Mouse (Mus musculus) hindbrain, postnatal 0 days (tissue): Measurements from ENCODE around the gene Smarca4. TPM values are rescaled to one million over a fixed set of nuclear protein-coding genes. Genes with fewer than 3 reads are reported as not detected.
A peak's percentile ranks its signal among the peaks of the same experiment; 100 is the strongest.
"Not testable (repeated sequence)": the region's sequence is repeated elsewhere in the genome, so short reads cannot be mapped to it uniquely, and the experiment has no call there.

Experiments used
- ATAC-seq: fragments of 200-750 bp; cut with Nextera tagmentation; 2 replicates; pipeline ENCODE4 v1.8.0; 2017; ENCODE audit warnings: mild to moderate bottlenecking, moderate TSS enrichment, moderate library complexity
- DNase-seq: peaks from one replicate; pipeline ENCODE4 v3.0.0-alpha.2; 2015; ENCODE audit warnings: low spot score
- H3K27ac ChIP-seq: fragments of 300-500 bp; sonication (generic); 2 replicates; pipeline ENCODE4 v1.5.1; 2014; ENCODE audit warnings: mild to moderate bottlenecking
- H3K27me3 ChIP-seq: fragments of 300-500 bp; sonication (generic); 2 replicates; pipeline ENCODE4 v1.6.1; 2014; ENCODE audit warnings: low read length, mixed read lengths; ENCODE audit not compliant: insufficient read depth
- H3K36me3 ChIP-seq: fragments of 300-500 bp; sonication (generic); 2 replicates; pipeline ENCODE4 v1.6.1; 2014; ENCODE audit warnings: low read length, mixed read lengths; ENCODE audit not compliant: insufficient read depth
- H3K4me1 ChIP-seq: fragments of 300-500 bp; sonication (generic); 2 replicates; pipeline ENCODE4 v1.6.1; 2014; ENCODE audit warnings: antibody characterized with exemption, low read length, mixed read lengths; ENCODE audit not compliant: insufficient read depth
- H3K4me2 ChIP-seq: fragments of 300-500 bp; sonication (generic); 2 replicates; pipeline ENCODE4 v1.6.1; 2014; ENCODE audit warnings: low read depth, mild to moderate bottlenecking, low read length, moderate library complexity, mixed read lengths
- H3K4me3 ChIP-seq: fragments of 300-500 bp; sonication (generic); 2 replicates; pipeline ENCODE4 v1.5.1; 2014; ENCODE audit warnings: low read length
- H3K9ac ChIP-seq: fragments of 300-500 bp; sonication (generic); replicated peaks from 2 replicates; pipeline ENCODE4 v1.6.1; 2014; ENCODE audit warnings: mild to moderate bottlenecking, low read length, moderate library complexity, mixed read lengths
- H3K9me3 ChIP-seq: fragments of 300-500 bp; sonication (generic); 2 replicates; pipeline ENCODE4 v1.6.1; 2016; ENCODE audit warnings: low read length, mixed read lengths
- CTCF ChIP-seq: IDR thresholded peaks from 2 replicates; pipeline ENCODE4 v1.5.1; 2016; ENCODE audit warnings: antibody characterized with exemption, control low read depth, low read depth
- WGBS: fragments of 180-500 bp; shearing (Covaris S2); extraction: QIAGEN DNeasy Blood & Tissue Kit; methylation state at CpG from one replicate; pipeline ENCODE4 v1.1.7; 2014; 5-methylcytosine and 5-hydroxymethylcytosine counted together
- polyA plus RNA-seq: library from polyadenylated mRNA; unstranded; fragments of >200 nt; fragmentation: Nextera tagmentation; extraction: Ambion mirVana; gene quantifications from 2 replicates; pipeline ENCODE4 v1.2.1, GENCODE M21; 2015
- total RNA-seq: library from RNA; depleted of rRNA; stranded (reverse); fragments of >200 nt; gene quantifications from 2 replicates; pipeline ENCODE4 v1.2.3, GENCODE M21; 2014

Gene Smarca4
- total and polyA plus RNA-seq, 2 experiments from 2014 or later = 80.6 to 171 TPM

DNA sequence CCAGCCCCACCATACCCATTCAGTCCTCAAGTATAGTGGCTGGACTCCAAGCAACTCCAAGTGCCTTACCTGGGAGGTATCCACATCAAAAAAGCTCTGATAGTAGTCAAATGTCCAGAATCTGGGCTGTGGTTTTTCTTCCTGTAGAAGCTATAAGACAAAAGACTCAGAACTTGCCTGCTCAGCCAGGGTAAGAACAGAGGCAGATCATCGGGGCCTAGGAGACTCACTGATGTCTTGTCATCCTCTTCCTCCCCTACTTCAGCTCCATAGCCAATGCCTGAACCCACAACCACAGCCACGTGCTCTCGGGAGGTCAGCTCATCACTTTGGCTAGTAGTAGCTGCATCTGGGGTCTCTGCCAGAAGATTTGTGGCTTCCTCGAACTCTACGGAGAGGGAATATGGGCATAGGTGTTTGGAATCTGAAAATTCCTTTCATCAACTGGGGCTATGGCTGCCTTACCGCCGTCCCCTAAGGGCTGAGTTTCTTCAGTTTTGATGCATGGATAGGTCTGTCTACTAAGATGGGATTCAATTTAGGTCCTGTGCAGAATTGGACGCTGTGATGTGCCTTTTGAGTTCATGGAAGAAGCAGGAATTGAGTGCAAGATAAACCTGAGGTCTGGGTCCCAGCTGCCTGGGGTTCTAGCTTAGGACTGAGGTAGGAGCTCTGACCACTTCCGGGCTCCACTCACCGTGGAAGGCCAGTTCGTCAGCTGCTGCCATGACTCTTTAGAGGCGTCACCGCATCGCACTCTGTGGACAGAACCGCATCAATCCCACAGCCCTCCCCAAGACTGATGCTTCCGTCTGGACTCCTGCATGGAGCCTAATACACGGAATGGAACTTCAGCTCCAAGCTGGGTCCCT is 23.9 kb upstream of the Smarca4 start:
- DNase-seq (no peak), ATAC-seq (peak; percentile 81)
- Histone ChIP-seq H3K9me3 (no peaks in the 10 kb centered on the region), H3K36me3 (peaks cover 31% of the 10 kb centered on the region), H3K27me3 (no peaks in the 10 kb centered on the region), H3K4me1 (peaks cover 5% of the 10 kb centered on the region; the same call in 1 of the 2 replicates), H3K4me2 (peak overlapping the region; percentile 81), H3K9ac (peak overlapping the region; percentile 91), H3K4me3 (peak overlapping the region; percentile 64), H3K27ac (peak overlapping the region; percentile 84)
- TF ChIP-seq CTCF = no peak
- 23% methylated on average over 17 of the region's 17 CpGs for WGBS

DNA sequence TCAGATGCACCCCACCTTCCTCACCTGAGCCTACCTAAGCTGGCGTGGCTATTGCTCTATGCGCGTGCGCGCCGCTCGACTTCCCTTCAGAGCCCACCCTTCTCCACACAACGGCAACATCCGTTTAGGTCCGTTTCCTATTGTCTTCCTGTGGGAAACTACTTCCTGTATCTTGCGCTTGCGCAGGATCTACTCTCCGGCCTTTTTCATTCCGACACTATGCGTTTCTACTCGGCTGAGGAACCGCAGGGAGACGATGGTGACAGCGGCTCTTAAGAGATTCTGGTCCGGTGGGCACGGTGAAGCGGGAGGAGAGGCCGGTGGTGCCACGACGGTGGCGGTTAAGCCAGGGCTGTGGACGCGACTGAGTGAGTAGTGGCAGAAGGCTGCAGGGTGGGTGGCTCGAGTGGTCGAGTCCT is 23.3 kb upstream of the Smarca4 start, which contains the start of the genes Timm29 and Yipf2:
Gene Timm29 (plus strand): TSS at position 20 of the 419 bp plus-strand sequence.
Gene Yipf2 (minus strand): TSS at position 126 of the 419 bp plus-strand sequence.
- 2% methylated on average over 30 of the region's 30 CpGs for WGBS

DNA sequence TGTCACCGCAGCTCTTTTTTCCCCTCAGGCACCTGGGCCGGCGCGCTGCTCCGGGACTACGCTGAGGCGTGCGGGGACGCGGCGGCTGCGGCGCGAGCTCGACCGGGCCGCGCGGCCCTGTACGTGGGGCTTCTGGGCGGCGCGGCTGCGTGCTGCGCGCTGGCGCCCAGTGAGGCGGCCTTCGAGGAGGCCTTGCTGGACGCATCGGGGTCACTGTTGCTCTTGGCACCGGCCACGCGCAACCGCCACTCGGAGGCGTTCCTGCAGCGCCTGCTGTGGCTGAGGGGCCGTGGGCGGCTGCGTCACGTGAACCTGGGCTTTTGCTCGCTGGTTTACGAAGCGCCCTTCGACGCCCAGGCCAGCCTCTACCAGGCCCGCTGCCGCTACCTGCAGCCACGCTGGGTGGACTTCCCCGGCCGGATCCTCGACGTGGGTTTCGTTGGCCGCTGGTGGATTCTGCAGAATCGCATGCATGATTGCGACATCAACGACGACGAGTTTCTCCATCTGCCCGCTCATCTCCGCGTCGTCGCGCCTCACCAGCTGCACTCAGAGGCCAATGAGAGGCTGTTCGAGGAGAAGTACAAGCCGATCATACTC is 22.7 kb upstream of the Smarca4 start:
- peak; percentile 67 for DNase-seq
- 1% methylated on average over 59 of the region's 69 CpGs for WGBS
- no peaks in the 10 kb centered on the region for H3K9me3 ChIP-seq

More for the DNA sequence above, 23.3 kb upstream of the Smarca4 start, which contains the start of the genes Timm29 and Yipf2:
- Histone ChIP-seq H3K9me3 (no peaks in the 10 kb centered on the region), H3K36me3 (peaks cover 25% of the 10 kb centered on the region), H3K27ac (peak within 1 kb of the TSS; percentile 84), H3K4me1 (peaks cover 5% of the 10 kb centered on the region; the same call in 1 of the 2 replicates), H3K4me3 (peak within 1 kb of the TSS; percentile 64), H3K27me3 (no peaks in the 10 kb centered on the region), H3K9ac (peak within 1 kb of the TSS; percentile 91), H3K4me2 (peak within 1 kb of the TSS; percentile 81)
- ATAC-seq (peak; percentile 92), DNase-seq (peak; percentile 98)
- TF ChIP-seq CTCF = 0 out of 2 replicates have a peak, but pooled peaks have one; percentile 1

GRCm38 (mm10) chr9:21594350-21594749 is 21.6 kb upstream of the Smarca4 start:
- not testable (repeated sequence) for H3K4me3 ChIP-seq, H3K9ac ChIP-seq, H3K9me3 ChIP-seq, H3K27ac ChIP-seq, DNase-seq, ATAC-seq, H3K27me3 ChIP-seq, H3K4me1 ChIP-seq
- peaks cover 11% of the 10 kb centered on the region; the same call in 1 of the 2 replicates for H3K36me3 ChIP-seq
- peak overlapping the region; percentile 81 for H3K4me2 ChIP-seq
- 87% methylated on average over 8 of the region's 8 CpGs for WGBS

More for the DNA sequence above, 22.7 kb upstream of the Smarca4 start:
- peak overlapping the region; percentile 81 for H3K4me2 ChIP-seq
- peak; percentile 64 for ATAC-seq
- 0 out of 2 replicates have a peak, but pooled peaks have one; percentile 1 for TF ChIP-seq CTCF
- H3K27ac ChIP-seq = peak overlapping the region; percentile 84
- peak overlapping the region; percentile 91 for H3K9ac ChIP-seq
- H3K4me3 ChIP-seq = peak overlapping the region; percentile 64
- H3K36me3 ChIP-seq = peaks cover 20% of the 10 kb centered on the region
- no peaks in the 10 kb centered on the region for H3K27me3 ChIP-seq
- peaks cover 5% of the 10 kb centered on the region; the same call in 1 of the 2 replicates for H3K4me1 ChIP-seq

DNA sequence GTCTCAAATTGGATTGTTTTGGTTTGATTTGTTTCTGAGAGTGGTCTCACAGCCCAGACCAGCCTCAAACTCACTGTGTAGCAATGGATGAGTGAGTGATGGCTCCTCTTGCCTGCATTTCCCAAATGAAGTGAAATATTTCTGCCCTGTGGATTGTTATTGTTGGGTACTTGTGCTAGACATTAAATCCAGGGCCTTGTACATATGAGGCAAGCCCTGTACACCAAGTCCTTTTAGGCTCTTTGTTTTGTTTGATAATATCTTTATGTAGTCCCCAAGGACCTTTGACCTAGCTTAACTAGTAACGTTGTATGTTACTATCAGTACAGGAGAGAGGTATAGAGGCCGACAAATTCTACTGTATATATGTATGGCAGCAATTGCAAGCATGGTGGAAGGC is 21.1 kb upstream of the Smarca4 start:
- no peak for ATAC-seq
- WGBS = 86% methylated on average over 2 of the region's 2 CpGs
- no peaks in the 10 kb centered on the region for H3K27me3 ChIP-seq
- no peaks in the 10 kb centered on the region for H3K9me3 ChIP-seq
- no peak overlapping the region for H3K27ac ChIP-seq
- no peak for TF ChIP-seq CTCF
- no peak overlapping the region for H3K4me3 ChIP-seq
- no peak for DNase-seq
- peaks cover 5% of the 10 kb centered on the region; the same call in 1 of the 2 replicates for H3K4me1 ChIP-seq
- H3K4me2 ChIP-seq = no peak overlapping the region
- H3K36me3 ChIP-seq = peaks cover 9% of the 10 kb centered on the region; the same call in 1 of the 2 replicates
- H3K9ac ChIP-seq = no peak overlapping the region

DNA sequence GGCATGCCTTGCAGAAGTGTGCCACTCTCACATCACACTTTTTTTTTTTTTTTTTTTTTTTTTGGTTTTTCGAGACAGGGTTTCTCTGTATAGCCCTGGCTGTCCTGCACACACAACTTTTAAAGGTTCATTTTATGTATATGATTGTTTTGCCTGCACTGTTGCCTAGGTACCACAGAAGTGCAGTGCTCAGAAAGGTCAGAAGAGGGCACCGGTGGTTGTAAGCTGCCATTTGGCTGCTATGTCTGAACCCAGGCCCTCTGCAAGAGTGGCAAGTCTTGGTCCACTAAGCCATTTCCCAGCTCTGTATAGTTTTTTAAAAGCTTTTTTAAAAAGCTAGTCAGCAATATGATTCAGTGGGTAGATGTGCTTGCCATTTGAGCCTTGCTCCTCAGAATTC is 17.8 kb upstream of the Smarca4 start:
- Histone ChIP-seq H3K27me3 (no peaks in the 10 kb centered on the region), H3K27ac (no peak overlapping the region), H3K4me2 (no peak overlapping the region), H3K36me3 (peaks cover 4% of the 10 kb centered on the region; the same call in 1 of the 2 replicates), H3K4me3 (no peak overlapping the region), H3K9me3 (no peaks in the 10 kb centered on the region), H3K4me1 (no peaks in the 10 kb centered on the region), H3K9ac (no peak overlapping the region)
- peak; percentile 48 for TF ChIP-seq CTCF
- 43% methylated on average over 2 of the region's 2 CpGs for WGBS
- DNase-seq (peak; percentile 45), ATAC-seq (no peak)
